Mouse (Mus musculus) activated CD4-positive, CD25-positive, alpha-beta regulatory T cell (primary cell): ENCODE measurements around the gene Gpr108. TPM values are rescaled to one million over a fixed set of nuclear protein-coding genes. Genes with fewer than 3 reads are reported as not detected.

Source experiments
- polyA plus RNA-seq, 2 experiments: library from polyadenylated mRNA; unstranded; fragments of 100-300 nt; shearing (Covaris generic); gene quantifications; one replicate each; pipeline ENCODE4 v1.2.1; 2017

Gene Gpr108
- polyA plus RNA-seq: 10 to 100 TPM; 53.6 to 94.4 TPM

GRCm38 (mm10) chr17:57248201-57248699 is at the start of gene Gpr108:
Gene Gpr108 (minus strand): TSS chr17:57248446.

GRCm38 (mm10) chr17:57278943-57279590 is 30.8 kb upstream of the Gpr108 start, which contains the start of gene Vav1:
Gene Vav1 (plus strand): TSS chr17:57279100.

GRCm38 (mm10) chr17:57249186-57250181 is 1.2 kb upstream of the Gpr108 start, which contains the start of gene Trip10:
Gene Trip10 (plus strand): TSS chr17:57249455.

GRCm38 (mm10) chr17:57228014-57228413 is 20.2 kb downstream of the Gpr108 start, which contains the start of gene C3:
Gene C3 (minus strand): TSS chr17:57228136.

GRCm38 (mm10) chr17:57194041-57194507 is 54.2 kb downstream of the Gpr108 start, which contains the start of gene Tnfsf14:
Gene Tnfsf14 (minus strand): TSS chr17:57194177.

Other genes starting within 250 kb of the Gpr108 start
- gene Pspn, start 248.4 kb downstream of the Gpr108 start, polyA plus RNA-seq: not detected
- gene Gtf2f1, start 237.2 kb downstream of the Gpr108 start, polyA plus RNA-seq: 10 to 100 TPM; 78.7 to 81.9 TPM
- gene Gm17949, start 237.0 kb downstream of the Gpr108 start, polyA plus RNA-seq: under 1 TPM in 1 of 2 experiments, not detected in 1; 0.25 TPM
- 10 to 100 TPM; 38.5 to 45.9 TPM for gene Khsrp, start 216.9 kb downstream of the Gpr108 start, polyA plus RNA-seq
- gene Slc25a41, start 206.8 kb downstream of the Gpr108 start, polyA plus RNA-seq: under 1 TPM in 1 of 2 experiments, not detected in 1; 0.33 TPM
- gene Crb3, start 189.3 kb downstream of the Gpr108 start, polyA plus RNA-seq: 1 to 10 TPM in 1 of 2 experiments, under 1 TPM in 1; 0.81 to 2.7 TPM
- 10 to 100 TPM in 1 of 2 experiments, 1 to 10 TPM in 1; 4.3 to 12.1 TPM for gene Slc25a23, start 188.6 kb downstream of the Gpr108 start, polyA plus RNA-seq
- 100 to 1,000 TPM; 278 to 303 TPM for gene Dennd1c, start 169.9 kb downstream of the Gpr108 start, polyA plus RNA-seq
- 1 to 10 TPM; 1.8 to 2.4 TPM for gene Tubb4a, start 160.7 kb downstream of the Gpr108 start, polyA plus RNA-seq
- gene Tnfsf9, start 143.1 kb downstream of the Gpr108 start, polyA plus RNA-seq: 10 to 100 TPM in 1 of 2 experiments, 1 to 10 TPM in 1; 8.9 to 10.4 TPM
- gene Cd70, start 98.7 kb downstream of the Gpr108 start, polyA plus RNA-seq: 1 to 10 TPM; 1.4 TPM
- 10 to 100 TPM in 1 of 2 experiments, 1 to 10 TPM in 1; 3.5 to 11.8 TPM for gene Tnfsf14, start 54.3 kb downstream of the Gpr108 start, polyA plus RNA-seq
- 1 to 10 TPM; 2.0 to 8.7 TPM for gene C3, start 20.3 kb downstream of the Gpr108 start, polyA plus RNA-seq
- gene Trip10, start 1.0 kb upstream of the Gpr108 start, polyA plus RNA-seq: 1 to 10 TPM; 2.1 to 3.5 TPM
- 100 to 1,000 TPM; 167 to 169 TPM for gene Vav1, start 30.7 kb upstream of the Gpr108 start, polyA plus RNA-seq
- gene Adgre1, start 110.2 kb upstream of the Gpr108 start, polyA plus RNA-seq: 1 to 10 TPM; 1.3 to 1.4 TPM